Mouse (Mus musculus) testis, adult 10 weeks (tissue): ENCODE results near the gene Tmem255b. TPM values are rescaled to one million over a fixed set of nuclear protein-coding genes. Genes with fewer than 3 reads are reported as not detected.

Experiments used
- polyA plus RNA-seq: library from polyadenylated mRNA; stranded (reverse); fragments of 350-450 nt; fragmentation: Illumina TruSeq; extraction: RNeasy Lipid Tissue Mini Kit (QIAGEN cat#74804); gene quantifications from one replicate; pipeline ENCODE4 v1.2.3, GENCODE M21; 2014; ENCODE audit warnings: low read depth, low replicate concordance

Tmem255b gene
- not detected for polyA plus RNA-seq

GRCm38 (mm10) chr8:13434889-13435288 is at the start of gene Tmem255b:
TSS of gene Tmem255b (plus strand) at chr8:13435189.

GRCm38 (mm10) chr8:13396725-13397124 is 38.3 kb upstream of the Tmem255b start, which contains the start of gene Atp4b:
TSS of gene Atp4b (minus strand) at chr8:13396825.

GRCm38 (mm10) chr8:13404666-13405131 is 30.3 kb upstream of the Tmem255b start, which contains the start of gene Grk1:
TSS of gene Grk1 (plus strand) at chr8:13405081.

GRCm38 (mm10) chr8:13493858-13494631 is 59.1 kb downstream of the Tmem255b start, which contains the start of gene Gas6:
TSS of gene Gas6 (minus strand) at chr8:13494490.

Other genes with a start within 250 kb of the Tmem255b start
- gene Grtp1, start 234.6 kb upstream of the Tmem255b start, polyA plus RNA-seq: 47.0 TPM
- not detected for gene Adprhl1, start 181.0 kb upstream of the Tmem255b start, polyA plus RNA-seq
- 3.7 TPM for gene Dcun1d2, start 147.1 kb upstream of the Tmem255b start, polyA plus RNA-seq
- gene Tmco3, start 147.0 kb upstream of the Tmem255b start, polyA plus RNA-seq: 6.1 TPM
- 33.8 TPM for gene Tfdp1, start 96.4 kb upstream of the Tmem255b start, polyA plus RNA-seq
- not detected for gene Atp4b, start 38.4 kb upstream of the Tmem255b start, polyA plus RNA-seq
- 0.06 TPM for gene Grk1, start 30.1 kb upstream of the Tmem255b start, polyA plus RNA-seq
- gene Gas6, start 59.3 kb downstream of the Tmem255b start, polyA plus RNA-seq: 4.6 TPM
- 149 TPM for gene 1700029H14Rik, start 127.3 kb downstream of the Tmem255b start, polyA plus RNA-seq
- 18.6 TPM for gene Rasa3, start 242.4 kb downstream of the Tmem255b start, polyA plus RNA-seq